Mouse (Mus musculus) E14TG2a.4 (cell line): ENCODE data around the gene Fam187b.
"Not testable (repeated sequence)": the region's sequence is repeated elsewhere in the genome, so short reads cannot be mapped to it uniquely, and the experiment has no call there.

Experiments used
- H3K27me3 ChIP-seq: 2 replicates; pipeline ENCODE4 v1.6.1; 2014; ENCODE audit warnings: low read length, control low read depth; ENCODE audit not compliant: insufficient read depth
- H3K36me3 ChIP-seq: 2 replicates; pipeline ENCODE4 v1.6.1; 2014; ENCODE audit warnings: low read length, control low read depth; ENCODE audit not compliant: insufficient read depth
- H3K4me1 ChIP-seq: replicated peaks from 2 replicates; pipeline ENCODE4 v1.6.1; 2014; ENCODE audit warnings: low read depth, low read length, control low read depth
- H3K4me3 ChIP-seq: replicated peaks from 2 replicates; pipeline ENCODE4 v1.5.1; 2014; ENCODE audit warnings: mild to moderate bottlenecking, low read length
- H3K9me3 ChIP-seq: 2 replicates; pipeline ENCODE4 v1.6.1; 2014; ENCODE audit warnings: low read length, control low read depth
- CTCF ChIP-seq: conservative IDR thresholded peaks from 2 replicates; pipeline ENCODE4 v1.5.1; 2014; ENCODE audit warnings: low read length
- NANOG ChIP-seq: IDR thresholded peaks from 2 replicates; pipeline ENCODE4 v1.6.1; 2014; ENCODE audit warnings: borderline replicate concordance, low read length, mixed read lengths
- POU5F1 ChIP-seq: IDR thresholded peaks from 2 replicates; pipeline ENCODE4 v1.6.1; 2014; ENCODE audit warnings: low read length, borderline replicate concordance

Fam187b gene

DNA sequence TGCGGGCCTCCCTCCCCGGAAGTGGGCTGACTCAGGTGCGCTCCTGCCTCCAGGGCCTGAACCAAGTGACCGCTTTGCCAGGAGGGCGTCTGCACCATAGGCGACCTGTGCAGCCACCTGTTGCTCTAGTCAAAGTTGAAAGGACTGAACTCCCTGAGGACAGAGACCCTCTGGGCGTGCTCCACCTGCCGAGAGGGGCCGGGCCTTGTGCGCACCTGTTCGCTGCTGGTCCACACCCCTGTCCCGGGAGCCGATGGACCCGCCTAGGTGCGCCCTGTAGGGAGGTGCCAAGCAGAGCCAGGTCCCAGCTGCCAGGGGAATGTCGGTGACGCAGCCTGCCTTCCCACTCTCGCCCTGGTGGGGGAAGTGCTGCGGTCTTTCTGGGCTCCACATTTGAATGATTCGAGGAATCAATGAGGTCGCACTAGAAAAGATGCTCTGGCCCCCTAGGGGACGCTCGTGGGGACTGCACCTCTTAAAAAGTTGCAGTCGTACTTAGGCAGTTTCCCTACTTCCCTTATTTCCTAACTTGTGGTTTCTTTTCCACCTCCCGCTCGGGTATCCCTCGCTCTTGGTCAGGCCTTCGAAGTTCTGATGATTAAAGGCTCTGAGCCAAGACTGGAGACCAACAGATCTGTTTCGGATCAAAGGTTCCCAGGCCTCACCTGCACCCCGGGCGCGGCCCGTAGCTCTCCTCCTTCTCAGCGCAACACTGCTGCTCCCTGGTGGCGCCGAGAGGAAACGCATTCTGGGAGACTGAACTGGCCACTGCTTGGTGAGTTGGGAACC, at the start of gene Fam187b:
Fam187b (plus strand) TSS at position 290 of the 789 bp plus-strand sequence.
- TF ChIP-seq CTCF (peak; percentile 51), NANOG (no peak), POU5F1 (no peak)
- peaks cover 36% of the 10 kb centered on the region for H3K36me3 ChIP-seq
- peaks cover 35% of the 10 kb centered on the region for H3K4me1 ChIP-seq
- peaks cover 9% of the 10 kb centered on the region for H3K27me3 ChIP-seq
- peak within 1 kb of the TSS; percentile 92 for H3K4me3 ChIP-seq
- no peaks in the 10 kb centered on the region for H3K9me3 ChIP-seq

DNA sequence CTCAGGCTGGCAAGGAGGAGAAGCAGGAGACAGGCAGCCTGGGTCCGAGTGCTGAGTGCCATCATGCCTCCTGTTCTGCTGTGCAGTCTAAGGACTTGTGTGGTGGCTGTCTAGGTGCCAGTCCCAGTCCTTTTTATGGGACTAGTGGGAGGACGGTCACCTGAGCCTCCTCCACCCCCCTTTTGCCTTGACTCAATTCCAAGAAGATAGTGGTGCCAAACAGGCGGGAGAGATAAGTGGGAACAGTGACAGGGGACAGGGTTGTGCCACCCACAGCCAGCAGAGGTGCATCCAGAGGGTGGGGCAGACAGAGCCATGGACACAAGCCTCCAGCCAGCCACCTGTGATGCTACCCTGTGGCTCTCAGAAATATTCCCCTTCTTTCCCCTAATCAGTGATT, 49.5 kb upstream of the Fam187b start:
- no peaks in the 10 kb centered on the region for H3K27me3 ChIP-seq
- no peak overlapping the region for H3K4me3 ChIP-seq
- peaks cover 30% of the 10 kb centered on the region for H3K9me3 ChIP-seq
- TF ChIP-seq POU5F1 (no peak), NANOG (no peak), CTCF (no peak)
- peaks cover 2% of the 10 kb centered on the region; the same call in 1 of the 2 replicates for H3K4me1 ChIP-seq
- no peaks in the 10 kb centered on the region for H3K36me3 ChIP-seq

DNA sequence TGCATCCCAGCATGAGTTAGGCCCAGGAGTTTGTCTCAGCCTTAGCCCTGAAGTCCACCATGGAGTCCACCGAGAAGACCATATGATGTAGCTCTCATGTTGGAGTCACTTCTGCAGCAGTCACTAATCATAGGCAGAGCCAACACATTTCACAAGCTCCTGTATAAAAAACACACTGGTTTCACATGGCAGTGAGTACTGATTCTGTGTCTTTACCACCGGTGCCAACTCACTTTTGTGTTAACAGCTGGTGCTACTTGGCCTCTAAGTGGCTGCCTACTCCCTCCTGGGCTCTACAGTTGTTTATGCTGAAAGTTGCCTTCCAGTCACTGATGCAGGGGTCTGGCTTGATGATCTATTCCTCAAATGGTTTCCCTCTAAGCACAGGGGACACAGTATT, 49.0 kb upstream of the Fam187b start, which contains the start of gene Hamp2:
Hamp2 (minus strand) TSS at position 101 of the 400 bp plus-strand sequence.
- not testable (repeated sequence) for H3K36me3 ChIP-seq, H3K27me3 ChIP-seq, H3K4me1 ChIP-seq, H3K4me3 ChIP-seq
- H3K9me3 ChIP-seq = peaks cover 33% of the 10 kb centered on the region

DNA sequence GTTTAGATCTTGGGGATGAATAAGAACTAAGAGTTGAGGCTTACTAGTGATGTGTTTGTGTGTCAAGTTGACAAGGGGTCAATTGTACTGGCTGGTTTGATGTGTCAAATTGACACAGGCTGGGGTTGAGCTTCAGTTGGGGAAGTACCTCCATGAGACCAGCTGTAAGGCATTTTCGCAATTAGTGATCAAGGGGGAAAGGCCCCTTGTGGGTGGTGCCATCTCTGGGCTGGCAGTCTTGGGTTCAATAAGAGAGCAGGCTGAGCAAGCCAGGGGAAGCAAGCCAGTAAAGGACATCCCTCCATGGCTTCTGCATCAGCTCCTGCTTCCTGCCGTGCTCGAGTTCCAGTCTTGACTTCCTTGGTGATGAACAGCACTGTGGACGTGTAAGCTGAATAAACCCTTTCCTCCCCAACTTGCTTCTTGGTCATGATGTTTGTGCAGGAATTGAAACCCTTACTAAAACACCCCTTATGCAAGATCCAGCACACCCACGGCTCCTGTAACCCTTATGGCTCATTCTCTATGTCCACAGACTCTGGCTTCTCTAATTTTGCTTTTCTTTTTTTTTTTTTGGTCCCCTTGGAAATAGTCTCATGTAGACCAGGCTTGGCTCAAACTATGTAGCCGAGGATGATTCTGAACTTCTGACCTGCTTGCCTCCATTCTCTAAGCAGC, 38.0 kb upstream of the Fam187b start:
- H3K36me3 ChIP-seq, H3K4me1 ChIP-seq, H3K27me3 ChIP-seq, H3K4me3 ChIP-seq: not testable (repeated sequence)
- H3K9me3 ChIP-seq = peaks cover 23% of the 10 kb centered on the region

DNA sequence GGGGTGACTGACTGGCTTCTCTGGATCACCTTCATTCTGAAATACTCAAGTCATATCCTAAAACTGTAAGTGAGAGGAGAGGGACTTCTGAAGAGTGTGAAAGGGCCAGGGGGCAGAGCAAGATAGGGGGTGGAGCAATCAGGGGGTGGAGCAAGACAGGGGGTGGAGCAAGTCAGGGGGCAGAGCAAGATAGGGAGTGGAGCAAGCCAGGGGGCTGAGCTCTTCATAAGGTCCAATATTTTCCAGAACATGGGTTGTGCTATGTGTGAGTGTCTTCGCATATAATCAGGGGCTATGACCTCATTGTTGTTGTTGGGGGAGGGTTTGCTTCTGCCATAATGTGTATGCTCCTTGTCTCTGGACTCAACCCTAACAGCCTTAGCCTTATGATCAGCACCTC, 33.5 kb upstream of the Fam187b start:
- H3K36me3 ChIP-seq = not testable (repeated sequence)

GRCm38 (mm10) chr7:30942365-30942764, 31.2 kb upstream of the Fam187b start:
- H3K4me3 ChIP-seq, H3K27me3 ChIP-seq, H3K4me1 ChIP-seq, H3K9me3 ChIP-seq: not testable (repeated sequence)
- peaks cover 14% of the 10 kb centered on the region for H3K36me3 ChIP-seq

More for the DNA sequence above, 33.5 kb upstream of the Fam187b start:
- H3K4me1 ChIP-seq, H3K4me3 ChIP-seq, H3K27me3 ChIP-seq: not testable (repeated sequence)
- H3K9me3 ChIP-seq = peaks cover 11% of the 10 kb centered on the region

DNA sequence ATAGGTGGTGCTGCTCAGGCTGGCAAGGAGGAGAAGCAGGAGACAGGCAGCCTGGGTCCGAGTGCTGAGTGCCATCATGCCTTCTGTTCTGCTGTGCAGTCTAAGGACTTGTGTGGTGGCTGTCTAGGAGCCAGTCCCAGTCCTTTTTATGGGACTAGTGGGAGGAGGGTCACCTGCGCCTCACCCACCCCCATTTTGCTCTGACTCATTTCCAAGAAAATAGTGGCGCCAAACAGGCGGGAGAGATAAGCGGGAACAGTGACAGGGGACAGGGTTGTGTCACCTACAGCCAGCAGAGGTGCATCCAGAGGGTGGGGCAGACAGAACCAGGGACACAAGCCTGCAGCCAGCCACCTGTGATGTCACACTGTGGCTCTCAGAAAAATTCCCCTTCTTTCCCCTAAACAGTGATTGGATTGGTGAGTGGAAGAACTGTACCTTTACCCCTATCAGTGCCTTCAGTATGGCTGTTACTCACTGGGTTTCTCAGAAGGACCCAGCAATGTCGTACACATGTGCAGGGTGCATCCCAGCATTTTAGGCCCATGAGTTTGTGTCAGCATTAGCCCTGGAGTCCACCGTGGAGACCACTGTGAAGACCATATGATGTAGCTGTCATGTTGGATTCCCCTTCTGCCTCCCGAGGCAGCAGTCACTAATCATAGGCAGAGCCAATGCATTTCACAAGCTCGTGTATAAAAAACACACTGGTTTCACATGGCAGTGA, 29.5 kb upstream of the Fam187b start, which contains the start of gene Hamp:
Hamp (minus strand) TSS at position 124 of the 727 bp plus-strand sequence.
- Histone ChIP-seq H3K9me3 (no peaks in the 10 kb centered on the region), H3K27me3 (peaks cover 4% of the 10 kb centered on the region; the same call in 1 of the 2 replicates), H3K4me3 (no peak within 1 kb of the TSS), H3K4me1 (peaks cover 3% of the 10 kb centered on the region; the same call in 1 of the 2 replicates), H3K36me3 (peaks cover 24% of the 10 kb centered on the region)
- TF ChIP-seq POU5F1 (no peak), CTCF (no peak), NANOG (no peak)

DNA sequence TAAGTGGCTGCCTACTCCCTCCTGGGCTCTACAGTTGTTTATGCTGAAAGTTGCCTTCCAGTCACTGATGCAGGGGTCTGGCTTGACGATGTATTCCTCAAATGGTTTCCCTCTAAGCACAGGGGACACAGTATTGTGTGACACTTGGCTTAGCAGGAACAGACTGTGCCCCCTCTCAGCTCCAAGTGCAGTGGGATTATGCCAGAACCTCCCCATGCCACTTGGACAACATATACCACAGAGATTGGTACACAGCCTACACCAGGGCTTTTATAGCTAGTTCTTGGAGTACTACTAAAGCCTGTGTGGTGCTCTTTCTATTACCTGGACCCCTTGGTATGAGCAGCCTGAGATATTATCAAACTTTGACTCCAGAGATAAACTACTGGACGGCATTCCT, 28.9 kb upstream of the Fam187b start:
- H3K4me3 ChIP-seq, H3K27me3 ChIP-seq, H3K4me1 ChIP-seq, H3K9me3 ChIP-seq: not testable (repeated sequence)
- peaks cover 30% of the 10 kb centered on the region for H3K36me3 ChIP-seq

DNA sequence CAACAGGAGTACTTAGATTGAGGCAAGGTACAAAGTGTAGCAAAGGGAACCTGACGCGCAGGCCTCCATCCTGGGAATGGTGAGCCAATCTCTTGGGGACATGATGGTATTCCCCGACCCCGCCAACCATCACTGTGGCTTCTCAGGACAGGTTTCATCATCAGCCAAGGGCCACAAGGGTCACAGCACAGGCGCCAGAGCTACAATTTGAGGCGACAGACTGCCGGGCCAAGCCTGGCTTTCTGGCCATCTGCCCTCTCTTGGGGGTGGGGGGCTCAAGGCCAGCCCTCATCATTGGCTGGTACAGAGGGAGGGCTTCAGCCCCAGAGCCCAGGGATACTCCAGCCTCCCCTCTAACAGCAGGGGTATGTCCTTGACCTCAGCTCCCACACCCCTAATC, 28.1 kb upstream of the Fam187b start:
- H3K36me3 ChIP-seq = peaks cover 38% of the 10 kb centered on the region
- not testable (repeated sequence) for H3K4me1 ChIP-seq, H3K27me3 ChIP-seq, H3K4me3 ChIP-seq, H3K9me3 ChIP-seq
